Mouse (Mus musculus) ovary, adult 18-20 months (tissue): ENCODE measurements around the gene 4921539E11Rik.

ENCODE experiments used
- DNase-seq: peaks from one replicate; pipeline ENCODE4 v3.0.0; 2022; ENCODE audit warnings: low spot score, mixed read lengths

The 4921539E11Rik gene

GRCm38 (mm10) chr4:103290763-103291162 is at the start of gene 4921539E11Rik:
Gene 4921539E11Rik, minus strand, starts transcription at chr4:103290863.
- no peak for DNase-seq

- DNase-seq = no peak
Observed at GRCm38 (mm10) chr4:103335134-103335533, 44.5 kb upstream of the 4921539E11Rik start.

- DNase-seq = no peak
Observed at GRCm38 (mm10) chr4:103329348-103329747, 38.7 kb upstream of the 4921539E11Rik start.

- DNase-seq = no peak
Observed at GRCm38 (mm10) chr4:103326994-103327393, 36.3 kb upstream of the 4921539E11Rik start.

- DNase-seq = no peak
Observed at GRCm38 (mm10) chr4:103324688-103325451, 34.2 kb upstream of the 4921539E11Rik start.

- DNase-seq = no peak
Observed at GRCm38 (mm10) chr4:103321461-103321860, 30.8 kb upstream of the 4921539E11Rik start.

- no peak for DNase-seq
Observed at GRCm38 (mm10) chr4:103315861-103316260, 25.2 kb upstream of the 4921539E11Rik start.

GRCm38 (mm10) chr4:103314526-103314910 is 23.9 kb upstream of the 4921539E11Rik start:
- DNase-seq = no peak

- peak; percentile 96 for DNase-seq
Observed at GRCm38 (mm10) chr4:103313587-103314525, 23.2 kb upstream of the 4921539E11Rik start, which contains the start of gene Oma1. Gene Oma1, plus strand, starts transcription at chr4:103313812.

- DNase-seq = no peak
Observed at GRCm38 (mm10) chr4:103303851-103304250, 13.2 kb upstream of the 4921539E11Rik start.

- no peak for DNase-seq
Observed at GRCm38 (mm10) chr4:103299342-103299741, 8.7 kb upstream of the 4921539E11Rik start.

- DNase-seq = no peak
Observed at GRCm38 (mm10) chr4:103288342-103288741, 2.3 kb downstream of the 4921539E11Rik start.

- no peak for DNase-seq
Observed at GRCm38 (mm10) chr4:103273021-103273420, 17.6 kb downstream of the 4921539E11Rik start.

GRCm38 (mm10) chr4:103269336-103269735 is 21.3 kb downstream of the 4921539E11Rik start:
- no peak for DNase-seq

GRCm38 (mm10) chr4:103265166-103265565 is 25.5 kb downstream of the 4921539E11Rik start:
- DNase-seq = no peak

- no peak for DNase-seq
Observed at GRCm38 (mm10) chr4:103263812-103264396, 26.8 kb downstream of the 4921539E11Rik start.

- DNase-seq = no peak
Observed at GRCm38 (mm10) chr4:103263378-103263777, 27.3 kb downstream of the 4921539E11Rik start.

- DNase-seq = no peak
Observed at GRCm38 (mm10) chr4:103258817-103259216, 31.8 kb downstream of the 4921539E11Rik start.

- DNase-seq = no peak
Observed at GRCm38 (mm10) chr4:103253846-103254245, 36.8 kb downstream of the 4921539E11Rik start.

GRCm38 (mm10) chr4:103249436-103250085 is 41.1 kb downstream of the 4921539E11Rik start:
- peak; percentile 19 for DNase-seq

- DNase-seq = no peak
Observed at GRCm38 (mm10) chr4:103247813-103248212, 42.9 kb downstream of the 4921539E11Rik start.

- no peak for DNase-seq
Observed at GRCm38 (mm10) chr4:103247249-103247648, 43.4 kb downstream of the 4921539E11Rik start.
